Mouse (Mus musculus) layer of hippocampus, adult 9-11 months (tissue): ENCODE measurements around the gene Smco4.
A peak's percentile ranks its signal among the peaks of the same experiment; 100 is the strongest.
"Not testable (repeated sequence)": the region's sequence is repeated elsewhere in the genome, so short reads cannot be mapped to it uniquely, and the experiment has no call there.

Experiments
- DNase-seq: peaks from one replicate; pipeline ENCODE4 v3.0.0; 2022

Smco4 gene

GRCm38 (mm10) chr9:15550461-15550961 lies 57.3 kb downstream of the Smco4 start:
- DNase-seq = no peak

- not testable (repeated sequence) for DNase-seq
Measured at GRCm38 (mm10) chr9:15551073-15551472, 57.8 kb downstream of the Smco4 start.

- peak; percentile 36 for DNase-seq
Measured at GRCm38 (mm10) chr9:15551933-15552851, 59.0 kb downstream of the Smco4 start.

- DNase-seq = no peak
Measured at GRCm38 (mm10) chr9:15553322-15553721, 60.1 kb downstream of the Smco4 start.

- DNase-seq = peak; percentile 51
Measured at GRCm38 (mm10) chr9:15560451-15560850, 67.2 kb downstream of the Smco4 start.

- DNase-seq = no peak
Measured at GRCm38 (mm10) chr9:15562353-15562752, 69.1 kb downstream of the Smco4 start.

GRCm38 (mm10) chr9:15574750-15575454 lies 81.7 kb downstream of the Smco4 start:
- no peak for DNase-seq

GRCm38 (mm10) chr9:15578427-15578826 lies 85.2 kb downstream of the Smco4 start:
- DNase-seq = no peak

- no peak for DNase-seq
Measured at GRCm38 (mm10) chr9:15578946-15579345, 85.7 kb downstream of the Smco4 start.

- peak; percentile 16 for DNase-seq
Measured at GRCm38 (mm10) chr9:15580176-15580575, 86.9 kb downstream of the Smco4 start.

GRCm38 (mm10) chr9:15582026-15582425 lies 88.8 kb downstream of the Smco4 start:
- DNase-seq = peak; percentile 48

GRCm38 (mm10) chr9:15584209-15584608 lies 91.0 kb downstream of the Smco4 start:
- no peak for DNase-seq

- no peak for DNase-seq
Measured at GRCm38 (mm10) chr9:15585956-15586355, 92.7 kb downstream of the Smco4 start.

GRCm38 (mm10) chr9:15587157-15587854 lies 94.1 kb downstream of the Smco4 start:
- DNase-seq = no peak

- DNase-seq = no peak
Measured at GRCm38 (mm10) chr9:15594148-15594547, 100.9 kb downstream of the Smco4 start.
